Mouse (Mus musculus) kidney, adult 2 months (tissue): Measurements from ENCODE around the gene Cry1.

ENCODE experiments used
- CTCF ChIP-seq: fragments of 200-500 bp; conservative IDR thresholded peaks from 2 replicates; pipeline ENCODE4 v1.5.1; 2011; ENCODE audit warnings: low read depth, mild to moderate bottlenecking, control low read depth, low read length, moderate library complexity, mixed read lengths; ENCODE audit not compliant: insufficient read depth, insufficient read length
- POLR2A ChIP-seq: fragments of 200-500 bp; IDR thresholded peaks from one replicate; pipeline ENCODE4 v1.6.1; 2011; ENCODE audit warnings: low read depth, low read length, control low read depth

DNA sequence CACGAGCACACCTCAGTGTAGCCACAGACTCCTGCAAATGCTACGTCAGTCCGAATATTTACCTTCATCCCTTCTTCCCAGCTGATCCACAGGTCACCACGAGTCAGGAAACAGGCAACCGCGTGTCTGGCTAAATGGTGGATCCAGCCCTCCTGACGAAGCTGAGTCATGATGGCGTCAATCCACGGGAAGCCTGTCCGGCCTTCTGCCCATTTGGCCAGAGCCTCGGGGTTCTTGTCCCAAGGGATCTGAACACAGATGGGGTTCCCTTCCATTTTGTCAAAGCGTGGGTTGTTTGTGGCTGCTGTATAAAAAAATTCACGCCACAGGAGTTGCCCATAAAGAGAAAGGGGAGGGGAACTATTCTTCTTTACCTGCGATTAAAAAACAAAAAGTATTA is 38.6 kb downstream of the Cry1 start:
- TF ChIP-seq POLR2A, result no peak
- no peak for TF ChIP-seq CTCF
